Mouse (Mus musculus): Measurements from ENCODE around the gene Pafah1b3. TPM values are rescaled to one million over a fixed set of nuclear protein-coding genes. Genes with fewer than 3 reads are reported as not detected.

Pafah1b3 gene
- polyA plus RNA-seq, 1 experiment from 2014 or later: 91.9 TPM

GRCm38 (mm10) chr7:25271651-25272444 lies 25.9 kb downstream of the Pafah1b3 start:
- no peak for TF ChIP-seq CTCF (IDR thresholded peaks at IDR 0.05; ENCODE audit: low read depth)
- 91% methylated on average over 30 of the region's 30 CpGs for WGBS

GRCm38 (mm10) chr7:25270652-25271633 lies 26.8 kb downstream of the Pafah1b3 start:
- no peaks in the 10 kb centered on the region for H3K27me3 ChIP-seq (replicated peaks; ENCODE audit: control insufficient read depth, insufficient read depth, low read length)
- H3K9ac ChIP-seq (ENCODE audit: low read depth, low read length): no peak overlapping the region

More at GRCm38 (mm10) chr7:25271651-25272444, 25.9 kb downstream of the Pafah1b3 start:
- H3K27ac ChIP-seq (ENCODE audit: low read depth, low read length): no peak overlapping the region
- H3K36me3 ChIP-seq (ENCODE audit: control insufficient read depth, insufficient read depth): peaks cover 27% of the 10 kb centered on the region
- no peaks in the 10 kb centered on the region for H3K9me3 ChIP-seq (ENCODE audit: control insufficient read depth)
- peaks cover 11% of the 10 kb centered on the region; the same call in 1 of the 2 replicates for H3K4me1 ChIP-seq (replicated peaks; ENCODE audit: control insufficient read depth, insufficient read depth, low read length)
- no peak overlapping the region for H3K4me2 ChIP-seq (replicated peaks; ENCODE audit: low read depth)
- no peak overlapping the region for H3K9ac ChIP-seq (ENCODE audit: low read depth, low read length)
- ATAC-seq: no peak
- H3K27me3 ChIP-seq (replicated peaks; ENCODE audit: control insufficient read depth, insufficient read depth, low read length): no peaks in the 10 kb centered on the region
- H3K4me3 ChIP-seq (ENCODE audit: low read depth, low read length): no peak overlapping the region

GRCm38 (mm10) chr7:25269545-25270271 lies 28.1 kb downstream of the Pafah1b3 start:
- ATAC-seq: no peak
- H3K9me3 ChIP-seq (ENCODE audit: control insufficient read depth): no peaks in the 10 kb centered on the region
- peak overlapping the region; percentile 72 for H3K4me2 ChIP-seq (replicated peaks; ENCODE audit: low read depth)
- H3K36me3 ChIP-seq (ENCODE audit: control insufficient read depth, insufficient read depth): peaks cover 27% of the 10 kb centered on the region
- no peaks in the 10 kb centered on the region for H3K27me3 ChIP-seq (replicated peaks; ENCODE audit: control insufficient read depth, insufficient read depth, low read length)
- 76% methylated on average over 8 of the region's 8 CpGs for WGBS
- H3K9ac ChIP-seq (ENCODE audit: low read depth, low read length): peak overlapping the region; percentile 77; the same call in 1 of the 2 replicates
- no peak overlapping the region for H3K4me3 ChIP-seq (ENCODE audit: low read depth, low read length)
- H3K4me1 ChIP-seq (replicated peaks; ENCODE audit: control insufficient read depth, insufficient read depth, low read length): no peaks in the 10 kb centered on the region; the same call in 1 of the 2 replicates
- TF ChIP-seq CTCF (IDR thresholded peaks at IDR 0.05; ENCODE audit: low read depth): no peak
- no peak overlapping the region; the same call in 1 of the 2 replicates for H3K27ac ChIP-seq (ENCODE audit: low read depth, low read length)

More at GRCm38 (mm10) chr7:25270652-25271633, 26.8 kb downstream of the Pafah1b3 start:
- no peak for TF ChIP-seq CTCF (IDR thresholded peaks at IDR 0.05; ENCODE audit: low read depth)
- Histone ChIP-seq H3K4me3 (ENCODE audit: low read depth, low read length) (no peak overlapping the region), H3K36me3 (ENCODE audit: control insufficient read depth, insufficient read depth) (peaks cover 27% of the 10 kb centered on the region), H3K4me2 (replicated peaks; ENCODE audit: low read depth) (no peak overlapping the region), H3K4me1 (replicated peaks; ENCODE audit: control insufficient read depth, insufficient read depth, low read length) (peaks cover 7% of the 10 kb centered on the region; the same call in 1 of the 2 replicates), H3K9me3 (ENCODE audit: control insufficient read depth) (no peaks in the 10 kb centered on the region), H3K27ac (ENCODE audit: low read depth, low read length) (no peak overlapping the region)
- 92% methylated on average over 35 of the region's 35 CpGs for WGBS
- ATAC-seq: no peak

GRCm38 (mm10) chr7:25269029-25269428 lies 28.8 kb downstream of the Pafah1b3 start:
- no peaks in the 10 kb centered on the region for H3K9me3 ChIP-seq (ENCODE audit: control insufficient read depth)
- no peak for ATAC-seq
- H3K27ac ChIP-seq (ENCODE audit: low read depth, low read length): no peak overlapping the region; the same call in 1 of the 2 replicates
- no peak for TF ChIP-seq CTCF (IDR thresholded peaks at IDR 0.05; ENCODE audit: low read depth)
- H3K9ac ChIP-seq (ENCODE audit: low read depth, low read length): peak overlapping the region; percentile 77
- 40% methylated on average over 4 of the region's 4 CpGs for WGBS
- peak overlapping the region; percentile 72 for H3K4me2 ChIP-seq (replicated peaks; ENCODE audit: low read depth)
- H3K27me3 ChIP-seq (replicated peaks; ENCODE audit: control insufficient read depth, insufficient read depth, low read length): no peaks in the 10 kb centered on the region
- peaks cover 27% of the 10 kb centered on the region for H3K36me3 ChIP-seq (ENCODE audit: control insufficient read depth, insufficient read depth)
- no peaks in the 10 kb centered on the region; the same call in 1 of the 2 replicates for H3K4me1 ChIP-seq (replicated peaks; ENCODE audit: control insufficient read depth, insufficient read depth, low read length)
- H3K4me3 ChIP-seq (ENCODE audit: low read depth, low read length): peak overlapping the region; percentile 68

DNA sequence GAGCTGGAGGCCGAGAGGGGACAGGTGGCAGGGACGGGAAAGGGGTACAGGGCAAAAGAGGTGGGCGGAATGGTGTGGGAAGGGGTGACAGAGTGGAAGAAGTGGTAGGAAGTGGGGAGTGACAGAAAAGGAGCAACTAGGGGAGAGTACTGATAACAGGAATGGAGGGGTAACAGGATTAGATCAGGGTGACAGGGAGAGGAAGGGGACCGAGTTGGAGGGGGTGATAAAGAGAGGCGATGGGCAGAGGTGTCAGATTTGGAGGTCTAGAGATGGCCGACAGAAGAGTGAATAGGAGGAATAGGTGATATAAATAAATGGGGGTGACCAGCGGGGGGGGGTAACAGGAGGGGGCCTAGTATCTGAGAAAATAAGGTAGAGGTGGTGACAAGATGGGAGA lies 29.2 kb downstream of the Pafah1b3 start:
- Histone ChIP-seq H3K4me1 (replicated peaks; ENCODE audit: control insufficient read depth, insufficient read depth, low read length) (no peaks in the 10 kb centered on the region; the same call in 1 of the 2 replicates), H3K27me3 (replicated peaks; ENCODE audit: control insufficient read depth, insufficient read depth, low read length) (no peaks in the 10 kb centered on the region), H3K4me2 (replicated peaks; ENCODE audit: low read depth) (peak overlapping the region; percentile 72), H3K9me3 (ENCODE audit: control insufficient read depth) (no peaks in the 10 kb centered on the region), H3K27ac (ENCODE audit: low read depth, low read length) (peak overlapping the region; percentile 78), H3K36me3 (ENCODE audit: control insufficient read depth, insufficient read depth) (peaks cover 27% of the 10 kb centered on the region), H3K4me3 (ENCODE audit: low read depth, low read length) (peak overlapping the region; percentile 68), H3K9ac (ENCODE audit: low read depth, low read length) (peak overlapping the region; percentile 77)
- TF ChIP-seq CTCF (IDR thresholded peaks at IDR 0.05; ENCODE audit: low read depth): no peak
- no peak for ATAC-seq
- under 1% methylated on average over 7 of the region's 7 CpGs for WGBS

All from intestine, postnatal 0 days (tissue).